Mouse (Mus musculus) lung, postnatal 0 days (tissue): ENCODE data around the gene Apoa2. TPM values are rescaled to one million over a fixed set of nuclear protein-coding genes. Genes with fewer than 3 reads are reported as not detected.

Experiments used
- ATAC-seq: fragments of 200-750 bp; cut with Nextera tagmentation; 2 replicates; pipeline ENCODE4 v1.8.0; 2017; ENCODE audit warnings: moderate library complexity
- DNase-seq: peaks from one replicate; pipeline ENCODE4 v3.0.0-alpha.2; 2016; ENCODE audit warnings: low spot score
- H3K27ac ChIP-seq: fragments of 300-500 bp; sonication (generic); 2 replicates; pipeline ENCODE4 v1.5.1; 2014; ENCODE audit warnings: antibody characterized with exemption, mild to moderate bottlenecking, low read length, mixed read lengths
- H3K27me3 ChIP-seq: fragments of 300-500 bp; sonication (generic); replicated peaks from 2 replicates; pipeline ENCODE4 v1.6.1; 2014; ENCODE audit warnings: low read length, mixed read lengths; ENCODE audit not compliant: insufficient read depth
- H3K36me3 ChIP-seq: fragments of 300-500 bp; sonication (generic); 2 replicates; pipeline ENCODE4 v1.6.1; 2014; ENCODE audit warnings: low read length, mixed read lengths; ENCODE audit not compliant: insufficient read depth
- H3K4me1 ChIP-seq: fragments of 300-500 bp; sonication (generic); 2 replicates; pipeline ENCODE4 v1.6.1; 2014; ENCODE audit warnings: antibody characterized with exemption, low read depth, low read length, mixed read lengths; ENCODE audit not compliant: insufficient read depth
- H3K4me2 ChIP-seq: fragments of 300-500 bp; sonication (generic); replicated peaks from 2 replicates; pipeline ENCODE4 v1.6.1; 2014; ENCODE audit warnings: low read depth, mild to moderate bottlenecking, low read length, moderate library complexity, mixed read lengths
- H3K4me3 ChIP-seq: fragments of 300-500 bp; sonication (generic); 2 replicates; pipeline ENCODE4 v1.5.1; 2014; ENCODE audit warnings: low read depth, low read length
- H3K9ac ChIP-seq: fragments of 300-500 bp; sonication (generic); replicated peaks from 2 replicates; pipeline ENCODE4 v1.6.1; 2014; ENCODE audit warnings: low read depth, mild to moderate bottlenecking
- H3K9me3 ChIP-seq: fragments of 300-500 bp; sonication (generic); 2 replicates; pipeline ENCODE4 v1.6.1; 2016; ENCODE audit warnings: low read length, mixed read lengths
- CTCF ChIP-seq: IDR thresholded peaks from 2 replicates; pipeline ENCODE4 v1.5.1; 2016; ENCODE audit warnings: antibody characterized with exemption, mild to moderate bottlenecking
- EP300 ChIP-seq: IDR thresholded peaks from 2 replicates; pipeline ENCODE4 v1.6.1; 2016; ENCODE audit warnings: antibody characterized with exemption, mild to moderate bottlenecking, control low read depth
- WGBS: fragments of 180-500 bp; shearing (Covaris S2); extraction: QIAGEN DNeasy Blood & Tissue Kit; methylation state at CpG from one replicate; pipeline ENCODE4 v1.1.7; 2014; 5-methylcytosine and 5-hydroxymethylcytosine counted together
- polyA plus RNA-seq: library from polyadenylated mRNA; unstranded; fragments of >200 nt; fragmentation: Nextera tagmentation; extraction: Ambion mirVana; gene quantifications from 2 replicates; pipeline ENCODE4 v1.2.1, GENCODE M21; 2015

Gene Apoa2
- polyA plus RNA-seq, 1 experiment from 2014 or later, result 5.5 TPM

DNA sequence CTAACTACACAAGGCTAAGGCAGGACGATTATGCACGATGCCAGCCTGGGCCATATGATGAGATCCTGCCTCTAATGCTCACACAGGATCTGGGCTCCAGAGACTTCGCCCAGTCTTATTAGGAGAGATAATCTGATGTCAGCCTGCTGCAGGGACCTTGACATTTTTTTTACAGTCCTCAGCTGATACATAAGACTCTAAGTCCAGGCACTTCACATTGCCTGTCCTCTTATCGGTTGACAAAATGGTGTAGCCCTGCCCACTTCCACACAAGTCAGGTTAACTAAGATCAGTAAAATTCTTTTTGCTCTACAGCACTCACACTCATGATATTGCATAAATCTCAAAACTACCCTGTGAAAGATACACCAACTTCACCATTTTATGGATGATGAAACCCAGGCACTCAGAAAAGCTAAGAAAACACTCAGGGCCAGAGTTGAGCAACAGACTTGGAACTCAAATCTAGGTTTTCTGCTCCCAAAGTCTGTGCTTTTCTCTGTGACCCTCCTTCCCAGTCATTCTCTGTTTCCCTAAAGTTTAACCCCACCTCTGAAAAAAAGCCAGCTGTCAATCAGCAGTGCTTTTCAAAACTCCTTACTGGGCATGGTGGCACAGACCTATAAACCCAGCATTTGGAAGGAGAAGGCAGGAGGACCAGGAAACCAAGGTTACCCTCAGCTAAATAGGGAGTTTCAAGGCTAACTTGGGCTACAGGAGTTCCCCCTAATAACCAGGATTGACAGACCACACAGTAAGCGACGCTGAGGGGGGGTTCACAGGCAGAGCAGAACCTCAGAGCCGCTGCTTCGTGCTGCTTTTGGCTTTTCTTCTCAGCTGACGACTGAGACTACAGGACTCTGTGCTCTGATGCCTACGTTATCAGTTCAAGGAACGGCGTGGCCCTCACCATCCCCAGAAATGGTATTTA, 8.2 kb downstream of the Apoa2 start:
- no peaks in the 10 kb centered on the region for H3K27me3 ChIP-seq
- no peaks in the 10 kb centered on the region for H3K4me1 ChIP-seq
- peak; percentile 94 for DNase-seq
- H3K36me3 ChIP-seq, result peaks cover 25% of the 10 kb centered on the region
- TF ChIP-seq CTCF (no peak), EP300 (peak; percentile 92)
- peak; percentile 88 for ATAC-seq
- H3K4me3 ChIP-seq, result 0 out of 2 replicates have a peak overlapping the region, but pooled peaks have one; percentile 15
- 70% methylated on average over 12 of the region's 12 CpGs for WGBS
- H3K9ac ChIP-seq, result 0 out of 2 replicates have a peak overlapping the region, but pooled peaks have one; percentile 8
- H3K4me2 ChIP-seq, result no peak overlapping the region
- H3K27ac ChIP-seq, result peak overlapping the region; percentile 87
- no peaks in the 10 kb centered on the region for H3K9me3 ChIP-seq

DNA sequence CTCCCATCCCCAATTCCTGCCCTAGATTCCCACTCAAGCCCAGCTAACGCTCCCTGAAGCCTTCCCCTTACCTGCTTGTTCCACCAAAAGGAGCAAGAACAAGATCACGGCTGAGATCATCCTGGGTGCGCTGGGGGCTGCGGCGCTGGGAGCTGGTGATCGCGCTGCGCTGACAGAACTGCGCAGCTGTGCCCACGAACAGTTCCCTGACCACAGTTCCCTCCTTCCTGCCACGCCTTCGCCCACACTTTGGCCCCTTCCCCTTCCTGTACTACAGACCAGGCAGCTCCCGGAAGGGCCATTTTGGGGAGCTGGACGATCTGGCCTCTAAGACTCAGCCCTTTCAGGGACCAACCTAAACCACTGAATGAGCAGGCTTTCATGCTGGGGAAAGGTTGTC, 9.3 kb downstream of the Apoa2 start, which contains the start of gene Fcer1g:
Fcer1g (minus strand) TSS at position 240 of the 400 bp plus-strand sequence.
- WGBS, result 85% methylated on average over 14 of the region's 14 CpGs
- peaks cover 34% of the 10 kb centered on the region for H3K36me3 ChIP-seq
- 0 out of 2 replicates have a peak, but pooled peaks have one; percentile 7 for ATAC-seq
- peak within 1 kb of the TSS; percentile 87 for H3K27ac ChIP-seq
- peak; percentile 29 for DNase-seq
- 0 out of 2 replicates have a peak within 1 kb of the TSS, but pooled peaks have one; percentile 15 for H3K4me3 ChIP-seq
- 0 out of 2 replicates have a peak within 1 kb of the TSS, but pooled peaks have one; percentile 8 for H3K9ac ChIP-seq
- no peaks in the 10 kb centered on the region for H3K27me3 ChIP-seq
- no peaks in the 10 kb centered on the region for H3K9me3 ChIP-seq
- H3K4me1 ChIP-seq, result no peaks in the 10 kb centered on the region
- no peak within 1 kb of the TSS for H3K4me2 ChIP-seq
- TF ChIP-seq CTCF (no peak), EP300 (no peak)

DNA sequence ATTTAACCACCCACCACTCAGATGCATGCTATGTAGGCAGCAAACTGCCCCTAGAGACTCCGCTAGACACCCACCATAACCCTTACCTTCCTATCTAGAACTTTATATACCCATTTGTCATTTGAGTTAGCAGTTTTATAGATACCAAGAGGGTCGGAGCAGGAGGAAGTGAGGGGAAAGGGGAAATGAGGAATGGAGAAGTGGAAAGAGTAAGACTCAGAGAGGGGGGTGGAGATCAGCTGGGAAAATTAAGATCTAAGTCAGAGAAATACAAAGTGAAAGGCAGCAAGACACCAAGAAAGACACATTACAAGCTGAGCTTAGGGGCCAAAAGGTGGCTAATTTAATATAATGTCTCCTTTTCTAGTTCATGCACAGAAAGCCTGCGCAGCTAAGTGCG, 9.7 kb downstream of the Apoa2 start:
- Histone ChIP-seq H3K4me1 (no peaks in the 10 kb centered on the region), H3K9ac (no peak overlapping the region), H3K27me3 (no peaks in the 10 kb centered on the region), H3K4me3 (no peak overlapping the region), H3K27ac (peak overlapping the region; percentile 87; the same call in 1 of the 2 replicates), H3K4me2 (no peak overlapping the region), H3K9me3 (no peaks in the 10 kb centered on the region), H3K36me3 (peaks cover 38% of the 10 kb centered on the region)
- TF ChIP-seq EP300 (no peak), CTCF (no peak)
- 83% methylated on average over 4 of the region's 4 CpGs for WGBS
- ATAC-seq (no peak), DNase-seq (no peak)

DNA sequence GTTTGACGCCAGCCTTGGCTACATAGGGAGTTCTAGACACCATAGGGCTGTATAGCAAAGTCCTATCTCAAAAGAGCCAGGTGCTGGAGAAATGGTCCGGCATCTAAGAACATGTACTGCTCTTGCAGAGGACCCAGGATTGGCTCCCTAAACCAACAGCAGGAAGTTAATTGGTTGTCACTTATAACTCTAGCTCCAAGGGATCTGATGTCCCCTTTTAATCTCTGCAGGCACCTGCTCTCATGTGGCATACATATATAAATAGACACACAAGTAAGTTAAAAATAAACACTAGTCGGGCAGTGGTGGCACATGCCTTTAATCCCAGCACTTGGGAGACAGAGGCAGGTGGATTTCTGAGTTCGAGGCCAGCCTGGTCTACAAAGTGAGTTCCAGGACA, 10.9 kb downstream of the Apoa2 start:
- Histone ChIP-seq H3K27me3 (no peaks in the 10 kb centered on the region), H3K4me3 (no peak overlapping the region), H3K36me3 (peaks cover 40% of the 10 kb centered on the region), H3K9ac (no peak overlapping the region), H3K4me1 (0 out of 2 replicates have a peak, but pooled peaks cover 3% of the 10 kb centered on the region), H3K27ac (no peak overlapping the region), H3K4me2 (no peak overlapping the region), H3K9me3 (no peaks in the 10 kb centered on the region)
- TF ChIP-seq EP300, result no peak
- TF ChIP-seq CTCF, result no peak
- WGBS, result 74% methylated on average over 4 of the region's 4 CpGs
- ATAC-seq (no peak), DNase-seq (no peak)

DNA sequence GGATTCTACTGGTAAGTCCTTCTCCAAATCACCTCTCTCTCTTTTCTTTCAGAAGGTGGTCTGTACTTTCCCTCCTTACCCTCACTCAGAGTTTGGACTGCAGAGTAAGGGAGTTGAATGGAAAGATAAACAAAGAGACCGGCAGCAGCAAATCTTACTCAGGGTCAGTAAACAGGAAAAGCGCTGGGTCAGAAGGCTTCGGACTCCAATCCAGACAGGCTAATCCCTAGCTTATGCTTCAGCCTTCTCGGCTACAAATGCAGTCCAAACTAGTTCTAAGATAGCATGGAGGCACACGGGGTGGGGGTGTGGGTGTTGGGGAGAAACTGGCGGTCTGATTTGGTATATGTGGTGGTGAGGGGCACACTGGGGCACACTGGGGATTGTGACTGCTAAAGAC, 12.6 kb downstream of the Apoa2 start:
- Histone ChIP-seq H3K4me3 (no peak overlapping the region), H3K9me3 (no peaks in the 10 kb centered on the region), H3K9ac (no peak overlapping the region), H3K4me2 (no peak overlapping the region), H3K27ac (no peak overlapping the region), H3K4me1 (0 out of 2 replicates have a peak, but pooled peaks cover 3% of the 10 kb centered on the region), H3K27me3 (no peaks in the 10 kb centered on the region), H3K36me3 (peaks cover 40% of the 10 kb centered on the region)
- ATAC-seq (no peak), DNase-seq (no peak)
- 68% methylated on average over 6 of the region's 6 CpGs for WGBS
- TF ChIP-seq CTCF (no peak), EP300 (no peak)

DNA sequence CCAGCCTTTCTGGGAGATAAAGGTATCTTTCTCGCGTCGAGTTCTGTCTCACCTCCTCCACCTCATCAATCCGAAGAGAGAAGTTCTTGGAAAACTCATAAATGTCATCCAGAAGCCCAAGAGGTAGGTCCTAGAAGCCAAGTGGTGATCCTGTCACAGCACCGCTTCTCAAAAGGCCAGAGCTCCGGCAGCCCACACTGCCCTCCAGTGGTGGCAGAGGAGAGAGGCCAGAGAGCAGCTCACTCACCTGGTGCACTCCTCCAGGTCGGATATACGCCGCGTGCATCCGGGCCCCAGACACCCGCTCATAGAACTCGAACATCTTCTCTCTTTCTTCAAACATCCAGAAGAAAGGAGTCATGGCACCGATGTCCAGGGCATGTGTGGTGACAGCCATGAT, 13.6 kb downstream of the Apoa2 start:
- DNase-seq (peak; percentile 71), ATAC-seq (peak; percentile 43)
- 70% methylated on average over 14 of the region's 14 CpGs for WGBS
- no peaks in the 10 kb centered on the region for H3K9me3 ChIP-seq
- TF ChIP-seq CTCF (peak; percentile 91), EP300 (no peak)
- H3K4me3 ChIP-seq, result no peak overlapping the region
- no peak overlapping the region for H3K27ac ChIP-seq
- H3K27me3 ChIP-seq, result no peaks in the 10 kb centered on the region
- no peak overlapping the region for H3K9ac ChIP-seq
- no peak overlapping the region for H3K4me2 ChIP-seq
- H3K36me3 ChIP-seq, result peaks cover 40% of the 10 kb centered on the region
- 0 out of 2 replicates have a peak, but pooled peaks cover 3% of the 10 kb centered on the region for H3K4me1 ChIP-seq
